Mouse (Mus musculus) brain, embryonic 14.5 days (tissue): ENCODE measurements around the gene Nusap1.

ENCODE experiments used
- CTCF ChIP-seq: fragments of 200-500 bp; IDR thresholded peaks from 2 replicates; pipeline ENCODE4 v1.5.1; 2012; ENCODE audit warnings: inconsistent platforms, mild to moderate bottlenecking, moderate library complexity, borderline replicate concordance; ENCODE audit not compliant: insufficient read depth, insufficient read length; ENCODE audit errors: extremely low read depth
- POLR2A ChIP-seq: fragments of 200-500 bp; IDR thresholded peaks from 2 replicates; pipeline ENCODE4 v1.6.1; 2012; ENCODE audit warnings: mild to moderate bottlenecking, inconsistent platforms, borderline replicate concordance; ENCODE audit not compliant: poor library complexity, insufficient read depth, insufficient read length, severe bottlenecking; ENCODE audit errors: extremely low read depth

DNA sequence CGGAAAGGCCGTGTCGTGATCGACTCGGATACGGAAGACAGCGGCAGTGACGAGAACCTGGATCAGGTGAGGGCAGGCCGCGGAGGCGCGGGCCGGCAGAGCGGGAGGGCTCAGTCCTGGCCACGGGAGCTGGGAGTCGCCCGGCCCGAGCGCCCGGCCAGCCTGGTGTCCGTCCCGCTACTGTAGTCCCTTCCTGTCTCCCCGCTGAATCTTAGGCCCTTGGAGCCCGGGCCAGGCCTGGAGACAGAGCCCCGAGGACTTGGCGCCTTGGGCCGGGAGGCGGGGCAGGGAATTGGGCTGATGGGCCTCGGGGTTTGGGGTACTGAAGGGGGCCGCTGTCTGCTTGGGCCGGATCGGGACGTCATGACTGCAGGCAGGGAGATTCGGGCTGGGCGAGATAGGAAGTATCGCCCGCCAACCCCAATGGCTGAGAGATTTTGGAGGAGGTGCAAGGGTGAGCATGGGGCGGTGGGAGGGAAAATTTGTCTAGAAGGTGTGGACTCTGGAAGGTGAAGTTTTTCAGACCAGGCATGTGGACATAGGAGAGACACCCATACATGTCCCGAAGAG, 57.2 kb downstream of the Nusap1 start:
- TF ChIP-seq CTCF = no peak
- no peak for TF ChIP-seq POLR2A
